Mouse (Mus musculus): ENCODE measurements at regions not wholly inside any gene's neighbourhood (a gene's known extent, or its start where the extent isn't known, plus 50 kb on each side); places are given as distances from the start of the nearest gene placed in this dataset.

GRCm38 (mm10) chr2:166351581-166351980 lies 196.1 kb upstream of the Sulf2 start:
- DNase-seq, result no peak

GRCm38 (mm10) chr2:166348654-166349053 lies 193.2 kb upstream of the Sulf2 start:
- no peak for DNase-seq

GRCm38 (mm10) chr2:166346421-166347182 lies 191.1 kb upstream of the Sulf2 start:
- no peak for DNase-seq

GRCm38 (mm10) chr2:166343551-166344340 lies 188.3 kb upstream of the Sulf2 start:
- DNase-seq, result no peak

GRCm38 (mm10) chr2:166342407-166342806 lies 186.9 kb upstream of the Sulf2 start:
- no peak for DNase-seq

- no peak for DNase-seq
Measured at GRCm38 (mm10) chr2:166340196-166340595, 184.7 kb upstream of the Sulf2 start.

- no peak for DNase-seq
Measured at GRCm38 (mm10) chr2:166339427-166339826, 184.0 kb upstream of the Sulf2 start.

- no peak for DNase-seq
Measured at GRCm38 (mm10) chr2:166338396-166339085, 183.1 kb upstream of the Sulf2 start.

GRCm38 (mm10) chr2:166337666-166338065 lies 182.2 kb upstream of the Sulf2 start:
- DNase-seq, result no peak

GRCm38 (mm10) chr2:166335702-166336101 lies 180.2 kb upstream of the Sulf2 start:
- no peak for DNase-seq

- DNase-seq, result no peak
Measured at GRCm38 (mm10) chr2:166334559-166334958, 179.1 kb upstream of the Sulf2 start.

GRCm38 (mm10) chr2:166333818-166334217 lies 178.4 kb upstream of the Sulf2 start:
- DNase-seq, result no peak

GRCm38 (mm10) chr2:166332748-166333417 lies 177.4 kb upstream of the Sulf2 start:
- DNase-seq, result no peak

GRCm38 (mm10) chr2:166331192-166331591 lies 175.7 kb upstream of the Sulf2 start:
- no peak for DNase-seq

- no peak for DNase-seq
Measured at GRCm38 (mm10) chr2:166330364-166330763, 174.9 kb upstream of the Sulf2 start.

- DNase-seq, result no peak
Measured at GRCm38 (mm10) chr2:166329556-166330340, 174.3 kb upstream of the Sulf2 start.

GRCm38 (mm10) chr2:166326932-166327331 lies 171.5 kb upstream of the Sulf2 start:
- DNase-seq, result no peak

- DNase-seq, result no peak
Measured at GRCm38 (mm10) chr2:166324954-166325353, 169.5 kb upstream of the Sulf2 start.

- no peak for DNase-seq
Measured at GRCm38 (mm10) chr2:166324439-166324838, 169.0 kb upstream of the Sulf2 start.

GRCm38 (mm10) chr2:166322668-166323043 lies 167.2 kb upstream of the Sulf2 start:
- no peak for DNase-seq

GRCm38 (mm10) chr2:166321992-166322667 lies 166.7 kb upstream of the Sulf2 start:
- DNase-seq, result no peak
